Comparison of ENCODE assay signal across 13 mouse cellular contexts in genomic region chr2:37867387-37867786, GRCm38 (mm10).
"Had no signal": no experiment of that assay in that cellular context is flagged by ENCODE, and none has a peak within 500 bp of the region (broad histone marks: within the 10 kb centered on the region; RNA-seq: fewer than 3 reads in every experiment).

No protein-coding gene starts in this region.

- H3K27me3 ChIP-seq: limb, embryonic 15.5 days; liver, embryonic 12.5 days; midbrain, embryonic 13.5 days; neural tube, embryonic 15.5 days had no signal

- H3K4me3 ChIP-seq: limb, embryonic 15.5 days; liver, embryonic 12.5 days; midbrain, embryonic 13.5 days; myocyte; neural tube, embryonic 15.5 days had no signal

- H3K4me2 ChIP-seq: limb, embryonic 15.5 days; liver, embryonic 12.5 days; lung, embryonic 14.5 days; midbrain, embryonic 13.5 days; neural tube, embryonic 15.5 days had no signal

- H3K4me1 ChIP-seq: liver, embryonic 12.5 days had no signal

- DNase-seq: kidney, adult 9 months; kidney, postnatal 10 days; layer of hippocampus, adult 9-11 months; layer of hippocampus, postnatal 36 days; lung, embryonic 14.5 days; right cerebral cortex, adult 18-20 months; thymus, adult 18-20 months; thymus, postnatal 14 days had no signal

- H3K36me3 ChIP-seq: limb, embryonic 15.5 days; liver, embryonic 12.5 days; midbrain, embryonic 13.5 days; neural tube, embryonic 15.5 days had no signal

- H3K27ac ChIP-seq: limb, embryonic 15.5 days; liver, embryonic 12.5 days; midbrain, embryonic 13.5 days; neural tube, embryonic 15.5 days had no signal

- H3K9ac ChIP-seq: limb, embryonic 15.5 days; liver, embryonic 12.5 days; lung, embryonic 14.5 days; midbrain, embryonic 13.5 days; neural tube, embryonic 15.5 days had no signal

- H3K9me3 ChIP-seq: limb, embryonic 15.5 days; liver, embryonic 12.5 days; midbrain, embryonic 13.5 days; neural tube, embryonic 15.5 days had no signal

- ATAC-seq: liver, embryonic 12.5 days; midbrain, embryonic 13.5 days had no signal
